Mouse (Mus musculus) liver, adult (tissue): ENCODE results near the gene Nadk.

Experiments
- GATA4 ChIP-seq: IDR thresholded peaks from 2 replicates; pipeline ENCODE4 v1.6.1; 2014; ENCODE audit warnings: mild to moderate bottlenecking, low read length; ENCODE audit not compliant: insufficient replicate concordance

The Nadk gene

DNA sequence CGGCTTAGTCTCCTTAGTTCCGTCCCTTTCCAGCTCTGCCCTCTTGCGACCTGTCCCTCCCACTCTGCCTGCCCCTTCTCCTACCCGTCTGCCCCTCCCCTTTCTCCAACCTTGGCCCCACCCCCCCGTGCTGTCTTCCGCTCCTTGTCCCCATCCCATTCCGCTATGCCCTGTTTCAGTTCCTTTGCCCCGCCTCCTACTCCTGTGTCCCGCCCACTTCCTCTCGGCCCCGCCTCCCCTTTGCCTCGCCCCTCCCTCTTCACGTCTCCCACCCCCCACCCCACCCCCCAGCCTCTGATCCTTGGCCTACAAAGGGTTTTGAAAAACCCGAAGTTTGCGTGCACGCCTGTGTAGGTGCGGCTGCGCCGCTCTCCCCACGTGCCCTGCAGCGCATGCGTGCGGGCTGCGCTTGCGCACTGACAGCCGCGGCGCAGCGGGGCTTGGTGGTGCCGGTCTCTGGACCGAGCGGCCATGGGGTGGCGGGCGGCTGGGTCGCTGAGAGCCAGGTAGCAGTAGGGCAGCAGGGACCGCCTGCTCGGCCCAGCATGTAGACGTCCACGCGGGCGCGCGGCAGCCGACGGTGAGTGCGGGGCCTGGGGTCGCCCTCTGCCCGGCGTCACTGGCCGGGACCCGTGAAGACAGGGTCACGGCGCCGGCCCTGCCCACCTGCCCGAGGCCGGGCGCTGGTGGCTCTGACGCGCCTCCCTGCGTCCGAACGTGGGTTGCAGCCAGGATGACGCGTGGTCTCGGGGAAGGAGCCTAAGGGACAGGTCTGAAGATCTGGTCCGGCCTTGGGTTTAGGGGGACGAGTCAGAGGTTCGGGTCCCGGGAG is 1.4 kb downstream of the Nadk start:
- TF ChIP-seq GATA4: no peak

DNA sequence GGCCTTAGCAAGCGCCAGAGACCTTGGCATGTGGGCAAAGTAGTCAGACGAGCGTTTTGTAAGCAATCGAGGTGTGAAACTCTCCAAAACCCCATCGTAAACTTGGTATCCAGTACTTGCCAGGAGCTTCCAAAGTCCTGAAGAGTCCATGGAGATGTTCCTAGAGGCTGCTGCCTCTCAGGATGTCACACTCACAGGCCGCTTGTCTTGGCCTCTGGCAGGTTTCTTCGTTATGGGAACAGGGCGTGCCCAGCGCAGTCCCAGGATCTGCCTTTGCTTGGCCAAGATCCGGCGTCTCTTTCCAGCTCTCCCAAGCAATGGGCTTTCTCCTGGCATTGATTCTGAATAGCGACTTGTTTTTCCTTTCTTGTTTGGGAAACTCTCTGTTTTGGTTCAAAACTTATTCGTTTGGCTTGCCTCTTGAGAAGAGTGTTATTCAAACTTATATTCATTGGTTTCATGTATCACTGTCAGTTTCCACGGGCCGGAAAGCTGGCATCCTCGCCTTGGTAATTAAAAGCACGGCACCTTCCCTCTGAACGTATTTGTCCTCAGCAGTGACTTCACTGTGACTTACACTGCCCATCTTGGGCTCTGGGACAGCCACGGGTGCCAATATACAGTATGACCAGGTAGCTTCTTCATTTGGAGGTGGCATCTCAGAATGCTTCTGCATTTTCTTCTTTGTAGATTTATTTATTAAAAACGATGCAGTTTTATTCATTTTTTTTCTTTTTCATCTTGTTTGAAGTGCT is 2.3 kb downstream of the Nadk start:
- TF ChIP-seq GATA4: no peak

DNA sequence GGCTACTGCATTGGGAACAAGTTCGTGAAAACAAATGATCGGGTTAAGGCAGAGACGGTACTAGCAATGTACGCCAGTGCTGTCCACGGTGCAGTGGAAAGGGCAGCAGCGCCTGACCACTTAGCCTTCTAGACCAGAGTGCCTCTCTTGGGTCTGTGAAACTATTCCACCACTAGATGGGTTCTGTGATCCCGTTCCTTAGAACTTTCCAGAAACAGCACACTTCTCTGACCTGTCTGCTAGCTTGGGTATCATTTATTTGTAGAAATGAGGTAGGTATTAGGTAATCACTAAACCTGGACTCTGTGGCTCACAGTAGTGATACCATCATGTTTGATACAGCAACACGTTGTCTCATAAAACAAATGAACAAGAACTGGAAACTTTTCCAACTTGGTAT is 4.4 kb downstream of the Nadk start:
- no peak for TF ChIP-seq GATA4

- no peak for TF ChIP-seq GATA4
Measured at GRCm38 (mm10) chr4:155568170-155568569, 6.0 kb downstream of the Nadk start.

GRCm38 (mm10) chr4:155568632-155569370 is 6.6 kb downstream of the Nadk start:
- TF ChIP-seq GATA4: no peak

DNA sequence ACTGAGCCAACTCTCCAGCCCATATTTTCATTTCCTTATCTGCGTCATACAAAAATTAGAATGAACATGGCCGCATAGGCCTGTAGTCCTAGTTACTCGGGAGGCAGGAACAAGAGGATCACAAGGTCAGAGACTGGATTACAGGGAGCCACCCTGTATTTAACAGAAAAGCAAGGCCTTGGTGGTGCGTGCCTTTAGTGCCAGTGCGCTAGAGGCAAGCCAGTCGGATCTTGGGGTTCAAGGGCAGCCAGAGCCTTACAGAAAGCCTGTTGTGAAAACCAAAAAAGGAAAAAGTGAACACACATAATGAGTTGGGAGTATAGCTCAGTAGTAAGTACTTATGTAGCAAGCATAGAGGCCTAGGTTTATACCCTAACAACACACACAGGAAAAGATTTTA is 7.6 kb downstream of the Nadk start:
- TF ChIP-seq GATA4: no peak

DNA sequence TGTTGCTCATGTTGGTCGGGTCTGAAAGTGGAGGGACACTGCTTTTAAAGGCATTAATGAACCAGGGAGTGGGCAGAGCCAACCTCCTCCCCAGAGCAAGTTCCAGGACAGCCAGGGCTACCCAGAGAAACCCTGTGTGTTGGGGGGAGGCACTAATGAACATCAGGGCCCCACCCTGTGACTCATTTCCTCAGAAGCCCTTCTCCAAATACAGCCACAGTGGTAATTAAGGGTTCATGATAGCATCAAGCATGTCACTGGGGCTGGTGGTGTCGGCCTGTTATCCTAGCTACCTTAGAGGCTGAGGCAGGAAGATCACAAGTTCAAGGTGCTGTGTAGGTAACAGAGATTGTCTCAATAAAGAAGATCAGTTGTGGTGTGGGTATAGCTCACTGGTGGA is 9.3 kb downstream of the Nadk start:
- TF ChIP-seq GATA4: no peak

- no peak for TF ChIP-seq GATA4
Measured at GRCm38 (mm10) chr4:155573155-155573554, 11.0 kb downstream of the Nadk start.

- peak; percentile 40; the same call in 1 of the 2 replicates for TF ChIP-seq GATA4
Measured at GRCm38 (mm10) chr4:155573876-155574275, 11.7 kb downstream of the Nadk start.

DNA sequence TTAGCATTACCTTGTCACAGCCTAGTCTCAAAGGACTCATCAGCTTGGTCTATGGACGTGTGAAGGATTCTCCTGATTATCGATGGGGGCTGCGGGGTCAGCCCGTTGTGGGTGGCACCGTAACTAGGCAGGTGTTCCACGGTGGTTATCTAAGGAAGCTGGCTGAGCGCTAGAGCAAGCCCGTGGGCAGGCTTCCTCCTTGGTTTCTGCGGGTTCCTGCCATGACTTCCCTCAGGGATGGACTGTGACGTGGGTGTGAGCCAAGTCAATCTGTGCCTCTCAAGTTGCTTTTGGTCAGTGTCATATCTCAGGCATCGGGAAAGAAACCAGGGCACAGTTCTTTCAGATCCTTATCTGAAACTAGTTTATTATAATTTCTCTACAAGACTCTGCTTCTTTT is 12.8 kb downstream of the Nadk start:
- no peak; the same call in 1 of the 2 replicates for TF ChIP-seq GATA4

DNA sequence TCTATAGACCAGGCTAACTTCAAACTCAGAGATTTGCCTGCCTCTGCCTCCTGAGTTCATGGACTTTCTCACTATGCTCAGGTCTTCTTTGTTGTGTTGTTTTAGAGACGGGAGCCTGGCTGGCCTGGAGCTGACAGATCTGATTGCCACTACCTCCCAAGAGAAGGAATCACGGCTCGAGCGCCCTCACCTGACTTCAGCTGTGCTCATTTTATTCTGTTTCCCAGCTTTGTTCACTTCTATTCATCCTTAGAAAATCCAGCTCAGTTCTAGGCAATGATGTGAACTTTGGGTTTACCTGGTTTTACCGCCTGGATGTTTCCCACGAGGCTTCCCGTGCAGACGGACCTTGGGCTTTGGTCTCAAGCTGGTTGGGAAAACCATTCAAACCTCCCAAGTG is 13.3 kb downstream of the Nadk start:
- no peak for TF ChIP-seq GATA4

GRCm38 (mm10) chr4:155577132-155577531 is 15.0 kb downstream of the Nadk start:
- TF ChIP-seq GATA4: no peak; the same call in 1 of the 2 replicates

- no peak for TF ChIP-seq GATA4
Measured at GRCm38 (mm10) chr4:155577741-155578140, 15.6 kb downstream of the Nadk start.

DNA sequence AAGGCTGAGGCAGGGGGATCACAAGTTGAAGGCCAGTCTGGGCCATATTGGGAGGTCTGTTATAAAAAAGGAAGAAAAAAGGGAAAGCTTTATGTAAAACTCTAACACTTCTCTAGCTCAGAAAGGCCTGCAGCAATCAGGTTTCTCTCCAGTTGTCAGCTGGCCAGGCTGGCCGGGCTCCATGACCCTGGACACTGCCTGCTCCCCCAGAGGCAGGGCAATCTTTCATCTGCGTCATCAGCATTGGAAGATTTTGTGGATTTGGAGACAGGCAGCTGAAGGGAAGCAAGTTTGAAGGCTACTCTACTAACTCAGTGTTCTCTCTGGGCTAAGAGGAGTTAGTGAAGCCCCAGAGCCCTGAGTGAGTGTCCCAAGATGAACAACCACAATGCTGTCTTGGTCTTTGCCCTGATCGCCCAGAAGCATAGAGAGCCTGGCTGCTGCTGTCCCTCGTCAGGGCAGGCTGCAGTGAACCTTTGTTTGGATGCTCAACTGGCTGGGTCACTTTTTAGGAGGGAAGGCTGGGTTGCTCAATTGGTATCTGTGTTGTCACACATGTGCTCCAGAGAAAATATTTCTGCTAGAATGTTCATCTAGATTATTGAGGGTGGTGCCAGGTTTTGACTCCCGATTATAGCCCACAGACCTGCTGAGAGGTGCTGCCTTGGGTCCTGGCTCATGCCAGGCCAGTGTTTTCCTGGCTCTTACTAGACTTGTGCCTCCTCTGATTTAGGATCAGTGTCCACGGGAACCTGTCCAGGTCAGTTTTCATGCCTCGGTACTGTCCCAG is 16.4 kb downstream of the Nadk start:
- TF ChIP-seq GATA4: no peak

DNA sequence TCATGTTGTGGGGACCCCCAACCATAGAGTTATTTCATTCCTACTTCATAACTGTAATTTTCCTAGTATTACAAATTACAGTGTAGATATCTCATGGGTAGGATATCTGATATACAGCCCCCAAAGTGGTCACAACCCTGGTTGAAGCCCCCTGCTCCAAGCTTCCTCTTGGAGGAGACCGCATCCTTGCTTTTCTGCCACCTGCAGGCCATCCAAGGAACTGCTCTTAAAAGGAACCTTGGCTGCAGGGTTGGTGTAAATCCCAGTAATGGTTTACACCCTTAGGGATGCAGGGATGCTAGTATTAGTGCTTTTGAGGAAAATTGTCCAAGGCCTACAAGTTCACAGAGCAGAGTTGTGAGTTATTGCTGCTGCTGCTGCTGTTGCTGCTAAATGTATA is 18.2 kb downstream of the Nadk start:
- TF ChIP-seq GATA4: no peak
